Mouse (Mus musculus): ENCODE results near the gene Rasef.

GRCm38 (mm10) chr4:73739439-73739838 is 51.4 kb downstream of the Rasef start:
- no peak for TF ChIP-seq CTCF (conservative IDR thresholded peaks at IDR 0.05; ENCODE audit: insufficient read depth, insufficient read length, low read depth, low read length)
- TF ChIP-seq POLR2A (IDR thresholded peaks at IDR 0.05; ENCODE audit: low read depth, low read length), result no peak
